ENCODE assay signal across 7 mouse cellular contexts in the genomic region with DNA sequence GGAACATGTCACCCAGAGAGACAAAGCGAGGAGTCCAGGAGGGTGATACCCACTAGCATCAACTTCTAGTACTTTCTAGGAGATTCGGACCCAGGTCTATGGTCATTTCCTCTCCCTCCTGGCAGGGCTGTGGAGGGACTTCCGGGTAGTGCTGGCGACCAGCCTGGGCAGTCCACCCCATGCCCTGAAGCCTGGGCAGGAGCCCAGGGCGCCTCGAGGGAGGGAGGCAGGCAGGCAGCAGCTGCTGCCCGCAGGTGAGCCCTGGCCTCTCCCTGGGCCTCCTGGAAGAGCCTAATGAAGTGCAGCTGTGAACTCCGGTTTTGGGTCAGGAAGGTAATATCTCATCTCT.
A peak's percentile ranks its signal among the peaks of the same experiment; 100 is the strongest.
DNase-seq lines count a peak whose midpoint lies in the region; ATAC-seq lines count a peak whose summit lies in the region.

No protein-coding gene starts in this region.

- peak overlapping the region; percentile 71 for H3K27ac ChIP-seq in brown adipose tissue, adult 24 weeks (replicated peaks; ENCODE audit: low read depth, low read length)
- H3K27ac ChIP-seq in embryonic facial prominence, embryonic 14.5 days (replicated peaks; ENCODE audit: low read depth, low read length): peak overlapping the region; percentile 88
- H3K27ac ChIP-seq in kidney, embryonic 16.5 days (ENCODE audit: low read length): peak overlapping the region; percentile 91

- H3K9ac ChIP-seq in embryonic facial prominence, embryonic 14.5 days (ENCODE audit: low read depth, low read length): no peak overlapping the region
- H3K9ac ChIP-seq in kidney, embryonic 16.5 days (replicated peaks; ENCODE audit: low read length): peak overlapping the region; percentile 49

- H3K36me3 ChIP-seq in embryonic facial prominence, embryonic 14.5 days (ENCODE audit: control insufficient read depth, insufficient read depth, low read length): no peaks in the 10 kb centered on the region
- H3K36me3 ChIP-seq in kidney, embryonic 16.5 days (ENCODE audit: insufficient read depth, low read length): no peaks in the 10 kb centered on the region

- DNase-seq in embryonic facial prominence, embryonic 14.5 days (ENCODE audit: low spot score): no peak
- DNase-seq in lung, postnatal 36 days: peak; percentile 64
- DNase-seq in frontal cortex, postnatal 25 days (ENCODE audit: low spot score in 2 of 2): no peak
- DNase-seq in right cerebral cortex, postnatal 14 days: no peak
- no peak for DNase-seq in thymus, postnatal 14 days

- no peaks in the 10 kb centered on the region for H3K9me3 ChIP-seq in embryonic facial prominence, embryonic 14.5 days (ENCODE audit: control insufficient read depth, low read length)
- no peaks in the 10 kb centered on the region for H3K9me3 ChIP-seq in kidney, embryonic 16.5 days (ENCODE audit: low read length)

- peak overlapping the region; percentile 42 for H3K4me2 ChIP-seq in embryonic facial prominence, embryonic 14.5 days (ENCODE audit: low read depth, low read length)
- peak overlapping the region; percentile 43 for H3K4me2 ChIP-seq in kidney, embryonic 16.5 days (replicated peaks; ENCODE audit: low read depth, low read length)

- WGBS in embryonic facial prominence, embryonic 14.5 days: 15% methylated on average over 8 of the region's 8 CpGs
- 20% methylated on average over 8 of the region's 8 CpGs for WGBS in kidney, embryonic 16.5 days

- no peak; the same call in 1 of the 2 replicates for ATAC-seq in embryonic facial prominence, embryonic 14.5 days (ENCODE audit: low read depth)
- peak; percentile 36 for ATAC-seq in kidney, embryonic 16.5 days (ENCODE audit: low FRiP score, low TSS enrichment)

- peak overlapping the region; percentile 19; the same call in 1 of the 2 replicates for H3K4me3 ChIP-seq in brown adipose tissue, adult 24 weeks (ENCODE audit: insufficient read depth, low read depth, low read length)
- H3K4me3 ChIP-seq in embryonic facial prominence, embryonic 14.5 days (ENCODE audit: low read depth, low read length): no peak overlapping the region
- H3K4me3 ChIP-seq in kidney, embryonic 16.5 days (ENCODE audit: low read length): no peak overlapping the region

- H3K4me1 ChIP-seq in brown adipose tissue, adult 24 weeks (ENCODE audit: control insufficient read depth, insufficient read depth, insufficient read length, low read length): peaks cover 21% of the 10 kb centered on the region
- H3K4me1 ChIP-seq in embryonic facial prominence, embryonic 14.5 days (ENCODE audit: control insufficient read depth, insufficient read depth, low read length): peaks cover 52% of the 10 kb centered on the region
- peaks cover 52% of the 10 kb centered on the region for H3K4me1 ChIP-seq in kidney, embryonic 16.5 days (ENCODE audit: insufficient read depth, low read length)

- no peaks in the 10 kb centered on the region for H3K27me3 ChIP-seq in embryonic facial prominence, embryonic 14.5 days (replicated peaks; ENCODE audit: control insufficient read depth, insufficient read depth, low read length)
- H3K27me3 ChIP-seq in kidney, embryonic 16.5 days (ENCODE audit: insufficient read depth, low read length): no peaks in the 10 kb centered on the region
